Mouse (Mus musculus) forebrain, embryonic 10.5 days (tissue): Measurements from ENCODE around the gene 1700025B11Rik. TPM values are rescaled to one million over a fixed set of nuclear protein-coding genes. Genes with fewer than 3 reads are reported as not detected.
"Not testable (repeated sequence)": the region's sequence is repeated elsewhere in the genome, so short reads cannot be mapped to it uniquely, and the experiment has no call there.

Experiments
- DNase-seq: peaks from one replicate; pipeline ENCODE4 v3.0.0-alpha.2; 2017; ENCODE audit warnings: low spot score; ENCODE audit errors: extremely low spot score
- H3K27ac ChIP-seq: fragments of 300-500 bp; sonication (generic); 2 replicates; pipeline ENCODE4 v1.5.1; 2016; ENCODE audit warnings: mild to moderate bottlenecking
- H3K27me3 ChIP-seq: fragments of 300-500 bp; sonication (generic); 2 replicates; pipeline ENCODE4 v1.6.1; 2016; ENCODE audit warnings: mild to moderate bottlenecking; ENCODE audit not compliant: poor library complexity, severe bottlenecking
- H3K36me3 ChIP-seq: fragments of 300-500 bp; sonication (generic); replicated peaks from 2 replicates; pipeline ENCODE4 v1.6.1; 2016; ENCODE audit warnings: mild to moderate bottlenecking, moderate library complexity
- H3K4me1 ChIP-seq: fragments of 300-500 bp; sonication (generic); 2 replicates; pipeline ENCODE4 v1.6.1; 2016
- H3K4me3 ChIP-seq: fragments of 300-500 bp; sonication (generic); 2 replicates; pipeline ENCODE4 v1.5.1; 2016; ENCODE audit warnings: mild to moderate bottlenecking, moderate library complexity
- H3K9me3 ChIP-seq: fragments of 300-500 bp; sonication (generic); 2 replicates; pipeline ENCODE4 v1.6.1; 2016; ENCODE audit warnings: mild to moderate bottlenecking, moderate library complexity
- WGBS: fragments of 180-500 bp; shearing (Covaris S2); methylation state at CpG from one replicate; pipeline ENCODE4 v1.1.7; 2016; 5-methylcytosine and 5-hydroxymethylcytosine counted together
- polyA plus RNA-seq: library from polyadenylated mRNA; unstranded; fragments of >200 nt; fragmentation: Nextera tagmentation; extraction: Ambion mirVana; gene quantifications from 2 replicates; pipeline ENCODE4 v1.2.1, GENCODE M21; 2016

Gene 1700025B11Rik
- not detected in 2 replicates for polyA plus RNA-seq

DNA sequence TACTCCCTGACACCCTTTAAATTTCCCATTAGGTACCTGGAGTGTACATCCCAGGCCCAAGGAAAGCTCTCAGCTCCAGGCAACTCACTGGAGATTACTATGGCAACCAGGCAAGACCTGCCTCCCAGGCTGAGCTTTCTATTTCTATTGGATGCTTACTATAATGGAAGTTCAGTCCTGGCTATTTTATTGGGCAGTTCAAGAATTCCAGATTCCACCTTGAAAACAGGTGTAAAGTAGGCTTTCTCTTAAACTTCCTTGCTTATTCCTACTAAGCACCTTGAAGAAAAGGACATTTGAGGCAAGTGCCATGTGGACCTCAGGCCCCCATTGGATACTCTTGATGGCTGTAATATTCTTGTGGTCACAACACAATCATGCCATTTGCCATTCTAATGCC is at the start of gene 1700025B11Rik:
TSS of gene 1700025B11Rik (minus strand) at position 101 of the 400 bp plus-strand sequence.
- Histone ChIP-seq H3K27ac (no peak within 1 kb of the TSS), H3K9me3 (no peaks in the 10 kb centered on the region), H3K36me3 (no peaks in the 10 kb centered on the region), H3K27me3 (no peaks in the 10 kb centered on the region), H3K4me1 (no peaks in the 10 kb centered on the region), H3K4me3 (no peak within 1 kb of the TSS)
- no peak for DNase-seq

DNA sequence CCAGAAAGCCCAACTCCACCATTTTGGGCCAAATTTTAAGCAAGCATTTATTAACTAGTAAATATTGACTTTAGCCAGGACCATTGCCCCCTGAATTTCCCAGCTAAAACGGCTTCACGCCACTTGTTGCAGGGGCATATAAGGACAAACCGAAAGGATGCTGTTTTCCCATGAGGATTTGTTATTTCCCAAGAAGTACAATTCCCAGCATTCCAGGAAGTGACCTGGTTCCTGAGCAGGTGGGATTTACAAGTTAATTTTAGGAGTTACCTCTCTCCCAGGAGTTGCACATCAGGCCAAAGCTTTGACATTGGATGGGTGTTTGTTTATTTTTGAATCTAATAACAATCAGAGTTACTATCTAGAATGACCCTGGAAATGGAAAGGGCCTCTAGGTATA is 44.4 kb upstream of the 1700025B11Rik start:
- no peak for DNase-seq
- WGBS = 95% methylated on average over 3 of the region's 3 CpGs

DNA sequence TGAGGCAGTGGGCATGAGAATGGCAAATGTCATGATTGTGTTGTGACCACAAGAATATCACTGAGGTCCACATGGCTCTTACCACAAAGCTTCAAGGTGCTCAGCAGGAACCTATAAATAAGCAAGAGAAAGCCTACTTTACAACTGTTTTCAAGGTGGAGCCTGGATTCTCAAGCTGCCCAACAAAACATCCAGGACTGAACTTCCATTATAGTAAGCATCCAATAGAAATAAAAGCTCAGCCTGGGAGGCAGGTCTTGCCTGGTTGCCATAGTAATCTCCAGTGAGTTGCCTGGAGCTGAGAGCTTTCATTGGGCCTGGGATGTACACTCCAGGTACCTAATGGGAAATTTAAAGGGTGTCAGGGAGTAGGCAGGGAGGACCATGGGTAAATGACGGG is 37.3 kb upstream of the 1700025B11Rik start, which contains the start of gene Gm36245:
TSS of gene Gm36245 (plus strand) at position 301 of the 400 bp plus-strand sequence.
- H3K9me3 ChIP-seq = no peaks in the 10 kb centered on the region
- WGBS = 75% methylated on average over 1 of the region's 1 CpGs
- no peaks in the 10 kb centered on the region for H3K27me3 ChIP-seq
- no peak for DNase-seq
- H3K4me1 ChIP-seq = no peaks in the 10 kb centered on the region
- H3K36me3 ChIP-seq = no peaks in the 10 kb centered on the region
- no peak within 1 kb of the TSS for H3K4me3 ChIP-seq
- no peak within 1 kb of the TSS for H3K27ac ChIP-seq

More for the DNA sequence above, 44.4 kb upstream of the 1700025B11Rik start:
- H3K4me3 ChIP-seq = no peak overlapping the region
- no peak overlapping the region for H3K27ac ChIP-seq
- H3K36me3 ChIP-seq = no peaks in the 10 kb centered on the region
- H3K4me1 ChIP-seq = no peaks in the 10 kb centered on the region
- H3K27me3 ChIP-seq = no peaks in the 10 kb centered on the region
- no peaks in the 10 kb centered on the region for H3K9me3 ChIP-seq

DNA sequence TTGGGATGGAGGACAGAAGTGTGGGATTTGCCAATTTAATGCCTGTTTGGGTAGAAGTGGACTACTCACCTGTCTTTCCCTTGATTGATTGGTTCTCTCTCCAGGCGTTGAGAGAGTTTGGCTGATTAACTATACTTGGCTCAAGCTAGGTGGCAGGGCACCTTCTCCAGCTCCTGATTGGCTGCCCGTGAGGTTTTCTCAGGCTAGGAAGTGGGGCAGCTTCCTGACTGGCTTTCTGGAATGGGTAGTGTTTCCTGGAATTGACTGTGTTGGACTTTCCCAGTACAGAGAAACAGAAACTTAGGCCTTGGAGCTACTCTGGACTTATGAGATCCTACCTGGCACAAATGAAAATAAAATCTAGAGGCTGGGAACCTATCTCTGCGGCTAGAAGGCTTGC is 36.7 kb upstream of the 1700025B11Rik start:
- H3K27ac ChIP-seq = no peak overlapping the region
- 82% methylated on average over 3 of the region's 3 CpGs for WGBS
- H3K36me3 ChIP-seq = no peaks in the 10 kb centered on the region
- no peaks in the 10 kb centered on the region for H3K4me1 ChIP-seq
- no peaks in the 10 kb centered on the region for H3K27me3 ChIP-seq
- no peak overlapping the region for H3K4me3 ChIP-seq
- H3K9me3 ChIP-seq = no peaks in the 10 kb centered on the region
- DNase-seq = no peak

DNA sequence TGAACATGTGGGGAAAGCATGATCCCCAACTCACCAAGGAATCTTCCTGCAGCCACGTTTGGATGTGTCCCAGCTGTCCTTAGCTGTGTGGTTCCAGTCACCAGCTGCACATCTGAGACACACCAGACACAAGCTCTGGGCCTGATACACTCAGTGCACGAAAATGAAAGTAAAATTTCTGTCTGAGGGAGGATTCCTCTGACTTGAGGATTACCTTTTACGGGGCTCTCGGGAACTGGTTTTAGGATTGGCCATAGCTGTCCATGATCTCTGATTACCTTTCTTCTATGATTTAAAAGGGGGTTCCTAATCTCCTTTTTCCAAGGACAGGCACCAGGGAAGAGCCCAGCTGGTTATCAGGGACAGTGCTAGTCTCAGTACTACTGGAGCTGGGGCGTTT is 34.3 kb upstream of the 1700025B11Rik start, which contains the start of gene Apol10b:
TSS of gene Apol10b (minus strand) at position 165 of the 400 bp plus-strand sequence.
- WGBS = 71% methylated on average over 5 of the region's 5 CpGs
- no peaks in the 10 kb centered on the region for H3K36me3 ChIP-seq
- DNase-seq = no peak
- H3K27ac ChIP-seq = no peak within 1 kb of the TSS
- H3K27me3 ChIP-seq = no peaks in the 10 kb centered on the region
- no peaks in the 10 kb centered on the region for H3K9me3 ChIP-seq
- H3K4me3 ChIP-seq = no peak within 1 kb of the TSS
- no peaks in the 10 kb centered on the region for H3K4me1 ChIP-seq

DNA sequence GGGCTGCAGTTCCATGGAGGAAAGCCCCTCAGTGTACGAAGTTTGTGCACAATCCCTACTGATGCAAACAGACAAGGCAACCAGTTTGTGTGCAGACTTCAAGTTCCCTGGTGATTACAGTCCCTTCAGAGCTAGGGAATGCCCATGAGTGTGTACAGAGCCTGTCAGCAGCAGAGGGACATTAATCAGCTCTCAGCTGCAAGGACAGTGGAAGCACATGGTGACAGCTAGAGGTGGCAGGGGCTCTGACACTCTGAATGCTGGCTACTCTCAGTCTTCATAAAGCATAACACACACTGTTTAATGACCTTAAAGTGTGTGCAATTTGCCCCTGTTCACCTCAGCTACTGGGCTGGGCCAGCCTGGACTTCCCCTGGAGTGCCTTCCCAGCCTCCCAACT is 31.9 kb upstream of the 1700025B11Rik start:
- no peak overlapping the region for H3K27ac ChIP-seq
- DNase-seq = no peak
- H3K27me3 ChIP-seq = no peaks in the 10 kb centered on the region
- no peaks in the 10 kb centered on the region for H3K36me3 ChIP-seq
- H3K4me3 ChIP-seq = no peak overlapping the region
- no peaks in the 10 kb centered on the region for H3K9me3 ChIP-seq
- no peaks in the 10 kb centered on the region for H3K4me1 ChIP-seq
- WGBS = 88% methylated on average over 1 of the region's 1 CpGs

DNA sequence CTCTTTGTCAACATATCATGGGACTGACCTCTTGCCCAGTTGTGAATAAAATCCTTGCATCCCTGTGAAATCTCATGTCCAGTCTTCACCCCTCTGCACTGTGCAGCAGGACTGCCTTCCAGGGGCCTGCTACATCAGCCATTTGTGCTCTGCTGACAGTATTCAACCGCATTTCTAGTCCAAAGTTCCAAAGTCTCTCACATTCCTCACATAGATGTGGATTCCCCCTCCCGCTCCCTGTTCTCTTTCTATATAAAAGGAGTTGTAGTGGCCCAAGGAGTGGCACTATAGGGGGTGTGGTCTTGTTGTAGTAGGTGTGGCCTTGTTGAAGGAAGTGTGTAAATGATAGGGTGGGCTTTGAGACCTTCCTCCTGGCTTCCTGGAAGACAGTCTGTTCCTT is 29.2 kb upstream of the 1700025B11Rik start:
- Histone ChIP-seq H3K4me3 (no peak overlapping the region), H3K27ac (no peak overlapping the region), H3K36me3 (no peaks in the 10 kb centered on the region), H3K27me3 (no peaks in the 10 kb centered on the region), H3K9me3 (no peaks in the 10 kb centered on the region), H3K4me1 (no peaks in the 10 kb centered on the region)
- 84% methylated on average over 2 of the region's 2 CpGs for WGBS
- no peak for DNase-seq

DNA sequence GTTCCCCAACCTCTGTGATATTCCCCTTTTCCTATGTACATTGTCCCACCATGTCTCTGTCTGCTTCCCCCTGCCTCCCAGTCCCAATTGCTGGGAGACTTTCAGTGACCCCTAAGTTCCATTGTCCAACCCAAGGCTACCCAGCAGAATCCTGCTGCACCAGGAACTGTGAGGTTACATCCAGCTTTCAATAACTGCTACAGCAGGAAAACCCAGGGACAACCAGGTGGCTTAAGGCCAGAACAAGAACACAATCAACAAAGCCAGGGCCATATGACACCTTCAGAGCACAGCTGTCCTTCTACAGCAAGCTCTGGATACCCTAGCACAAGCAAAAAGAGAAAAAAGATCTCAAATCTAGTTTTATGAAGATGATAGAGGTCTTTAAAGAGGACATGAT is 27.3 kb upstream of the 1700025B11Rik start:
- no peak overlapping the region for H3K27ac ChIP-seq
- H3K4me3 ChIP-seq = no peak overlapping the region
- no peak for DNase-seq
- H3K36me3 ChIP-seq = no peaks in the 10 kb centered on the region
- no peaks in the 10 kb centered on the region for H3K4me1 ChIP-seq
- 0 out of 2 replicates have a peak, but pooled peaks cover under 1% of the 10 kb centered on the region for H3K9me3 ChIP-seq
- H3K27me3 ChIP-seq = no peaks in the 10 kb centered on the region

DNA sequence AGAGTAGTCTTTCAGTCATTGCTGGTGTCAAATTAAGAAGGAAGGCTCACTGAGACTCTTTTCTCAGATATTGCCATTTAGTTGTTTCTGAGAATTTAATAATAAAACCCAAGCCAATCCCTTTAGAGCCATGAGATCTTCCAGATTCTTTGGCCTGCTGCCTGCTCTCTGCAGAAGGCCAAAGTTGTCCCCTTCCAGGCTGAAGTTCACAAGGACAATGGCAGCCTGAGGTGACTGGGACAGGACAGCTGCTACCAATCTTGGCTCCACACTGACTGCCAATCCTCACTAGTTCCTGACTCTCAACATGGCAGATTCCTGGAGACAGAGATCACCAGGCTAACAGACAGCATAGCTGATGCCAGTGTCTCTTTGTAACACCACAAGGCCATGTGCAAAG is 25.3 kb upstream of the 1700025B11Rik start:
- Histone ChIP-seq H3K4me1 (no peaks in the 10 kb centered on the region), H3K27me3 (no peaks in the 10 kb centered on the region), H3K27ac (no peak overlapping the region), H3K9me3 (peaks cover 6% of the 10 kb centered on the region), H3K36me3 (no peaks in the 10 kb centered on the region), H3K4me3 (no peak overlapping the region)
- no peak for DNase-seq

DNA sequence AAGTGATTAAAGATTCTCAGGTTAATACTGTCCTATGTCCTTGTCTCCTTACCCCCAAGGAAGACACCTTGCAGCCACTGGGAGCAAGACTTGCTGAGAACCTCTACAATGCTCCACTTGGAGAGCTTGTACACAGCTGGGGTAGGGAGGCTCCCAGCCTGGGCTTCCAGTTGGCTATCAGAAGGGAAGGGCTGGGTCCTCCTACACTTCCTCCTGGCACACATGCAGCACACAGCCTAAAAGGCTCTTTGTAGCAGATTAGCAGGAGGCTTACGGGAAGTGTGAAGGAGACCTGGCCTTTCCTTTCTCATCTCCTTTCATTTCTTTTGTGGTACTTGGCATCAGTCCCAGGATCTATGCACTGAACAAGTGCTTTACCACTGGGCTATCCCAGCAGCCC is 20.0 kb upstream of the 1700025B11Rik start:
- no peak overlapping the region for H3K27ac ChIP-seq
- DNase-seq = no peak
- 70% methylated on average over 1 of the region's 1 CpGs for WGBS
- H3K27me3 ChIP-seq = no peaks in the 10 kb centered on the region
- no peak overlapping the region for H3K4me3 ChIP-seq
- H3K4me1 ChIP-seq = no peaks in the 10 kb centered on the region
- peaks cover 6% of the 10 kb centered on the region for H3K9me3 ChIP-seq
- no peaks in the 10 kb centered on the region for H3K36me3 ChIP-seq

DNA sequence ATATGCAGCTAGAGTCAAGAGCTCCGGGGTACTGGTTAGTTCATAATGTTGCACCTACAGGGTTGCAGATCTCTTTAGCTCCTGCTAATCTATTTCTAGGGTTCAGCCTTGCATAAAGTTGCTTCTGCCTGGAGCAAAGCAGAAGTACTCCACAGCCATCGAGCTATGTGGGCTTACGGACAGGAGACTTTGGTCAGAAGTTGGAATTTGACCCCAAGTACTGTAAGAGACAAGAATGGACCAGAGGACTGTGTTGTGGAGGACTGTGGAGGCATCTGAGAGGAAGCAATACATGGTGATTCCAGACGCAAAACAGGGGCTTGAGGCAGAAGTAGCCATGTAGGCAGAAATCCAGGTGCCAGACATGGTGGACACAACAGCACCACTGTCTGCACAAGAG is 17.6 kb upstream of the 1700025B11Rik start:
- DNase-seq = no peak
- Histone ChIP-seq H3K4me1 (no peaks in the 10 kb centered on the region), H3K9me3 (peaks cover 6% of the 10 kb centered on the region), H3K27me3 (no peaks in the 10 kb centered on the region), H3K27ac (no peak overlapping the region), H3K4me3 (no peak overlapping the region), H3K36me3 (no peaks in the 10 kb centered on the region)
- WGBS = 88% methylated on average over 4 of the region's 4 CpGs

DNA sequence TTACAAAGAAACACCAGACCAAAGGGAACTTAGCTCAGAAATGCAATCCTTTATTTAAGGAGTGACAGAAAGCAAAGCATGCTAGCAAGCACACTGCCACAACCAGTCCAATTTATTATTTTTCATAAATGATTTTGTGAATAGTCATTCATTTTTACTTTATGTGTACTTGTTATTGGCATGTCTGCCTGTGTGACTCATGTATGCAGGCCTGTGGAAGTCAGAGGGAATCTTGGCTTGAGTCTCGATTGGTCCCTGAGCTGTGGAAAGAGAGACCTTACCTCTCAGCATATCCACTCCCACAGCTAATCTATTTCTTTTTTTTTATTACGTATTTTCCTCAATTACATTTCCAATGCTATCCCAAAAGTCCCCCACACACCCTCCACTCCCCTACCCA is 17.1 kb upstream of the 1700025B11Rik start:
- H3K9me3 ChIP-seq = peaks cover 4% of the 10 kb centered on the region
- DNase-seq = no peak
- 90% methylated on average over 2 of the region's 2 CpGs for WGBS

DNA sequence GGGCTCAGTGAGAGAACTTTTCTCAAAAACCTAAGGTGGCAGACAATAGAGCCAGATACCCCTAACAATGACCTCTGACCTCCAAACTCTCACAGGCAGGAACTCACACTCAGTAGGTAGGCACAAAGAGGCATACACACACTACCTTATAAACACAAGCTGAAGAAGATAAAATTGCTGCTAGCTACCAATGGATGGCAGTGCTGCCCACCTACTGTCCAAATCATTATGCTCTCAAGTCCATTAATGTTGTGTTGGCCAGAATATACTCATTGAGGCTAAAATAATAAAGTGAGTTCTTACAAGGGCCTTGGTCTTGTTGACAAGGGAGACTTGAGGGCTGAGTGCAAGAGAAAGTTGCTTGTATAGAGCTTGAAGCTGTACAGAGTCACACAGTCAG is 1.5 kb upstream of the 1700025B11Rik start:
- Histone ChIP-seq H3K4me1 (no peaks in the 10 kb centered on the region), H3K36me3 (no peaks in the 10 kb centered on the region), H3K9me3 (no peaks in the 10 kb centered on the region), H3K4me3 (no peak overlapping the region), H3K27ac (no peak overlapping the region), H3K27me3 (no peaks in the 10 kb centered on the region)
- no peak for DNase-seq

More for the DNA sequence above, 17.1 kb upstream of the 1700025B11Rik start:
- Histone ChIP-seq H3K4me3 (no peak overlapping the region), H3K27ac (no peak overlapping the region), H3K36me3 (no peaks in the 10 kb centered on the region), H3K4me1 (no peaks in the 10 kb centered on the region), H3K27me3 (no peaks in the 10 kb centered on the region)

DNA sequence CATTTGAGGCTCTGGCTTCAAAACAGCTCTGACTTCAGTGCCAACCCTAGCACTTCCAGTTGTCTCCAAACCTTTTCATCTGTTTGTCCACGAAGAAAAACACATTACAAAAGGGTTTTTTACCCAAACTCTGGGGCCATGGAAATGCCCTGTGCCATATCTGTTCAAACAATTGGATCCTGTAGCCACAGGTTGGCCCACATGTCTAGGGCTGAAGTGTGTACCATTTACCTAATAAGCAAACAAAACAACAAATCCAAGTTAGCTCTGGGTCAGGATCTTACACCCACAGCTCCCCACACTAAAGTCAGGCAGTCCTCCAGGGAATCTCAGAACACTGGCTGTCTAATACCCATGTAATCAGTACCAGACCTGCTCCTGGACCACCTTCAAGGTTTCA is 22.5 kb downstream of the 1700025B11Rik start:
- H3K27ac ChIP-seq, H3K4me1 ChIP-seq, H3K27me3 ChIP-seq, DNase-seq, H3K9me3 ChIP-seq, H3K4me3 ChIP-seq, H3K36me3 ChIP-seq: not testable (repeated sequence)
- WGBS = 47% methylated on average over 1 of the region's 1 CpGs
